Mouse (Mus musculus) myocyte (in vitro differentiated cells): Measurements from ENCODE around the gene Ap2a1. TPM values are rescaled to one million over a fixed set of nuclear protein-coding genes. Genes with fewer than 3 reads are reported as not detected.

Source experiments
- H3K27me3 ChIP-seq: one replicate; pipeline ENCODE4 v1.6.1; 2011; ENCODE audit not compliant: control insufficient read depth, insufficient read depth, insufficient read length
- H3K36me3 ChIP-seq: one replicate; pipeline ENCODE4 v1.6.1; 2011; ENCODE audit not compliant: control insufficient read depth, insufficient read depth
- H3K4me2 ChIP-seq: one replicate; pipeline ENCODE4 v1.6.1; 2011; ENCODE audit warnings: low read depth, control low read depth
- H3K4me3 ChIP-seq: one replicate; pipeline ENCODE4 v1.5.1; 2011; ENCODE audit warnings: mild to moderate bottlenecking, control low read depth, moderate library complexity
- H3K79me2 ChIP-seq: one replicate; pipeline ENCODE4 v1.6.1; 2011; ENCODE audit not compliant: control insufficient read depth, insufficient read depth
- H3ac ChIP-seq: one replicate; pipeline ENCODE4 v1.6.1; 2011; ENCODE audit not compliant: control insufficient read depth, insufficient read length
- CEBPB ChIP-seq: IDR thresholded peaks from 2 replicates; pipeline ENCODE4 v1.6.1; 2011; ENCODE audit warnings: mild to moderate bottlenecking, moderate library complexity; ENCODE audit not compliant: poor library complexity, insufficient read depth, severe bottlenecking
- E2F4 ChIP-seq: IDR thresholded peaks from one replicate; pipeline ENCODE4 v1.6.1; 2011; ENCODE audit warnings: mild to moderate bottlenecking, control low read depth, moderate library complexity; ENCODE audit not compliant: insufficient read depth
- MAX ChIP-seq: IDR thresholded peaks from one replicate; pipeline ENCODE4 v1.6.1; 2011; ENCODE audit warnings: low read depth, mild to moderate bottlenecking, control low read depth
- MYOD1 ChIP-seq, 3 experiments: IDR thresholded peaks; one replicate each; pipeline ENCODE4 v1.6.1; 2011; ENCODE audit warnings: control low read depth in 2 of 3, low read depth in 2 of 3, mild to moderate bottlenecking in 2 of 3, moderate library complexity in 1 of 3; ENCODE audit not compliant: insufficient read length in 2 of 3, control insufficient read depth in 1 of 3
- MYOG ChIP-seq, 3 experiments: IDR thresholded peaks; one replicate each; pipeline ENCODE4 v1.6.1; 2011; ENCODE audit warnings: control low read depth in 2 of 3, low read depth in 2 of 3, mild to moderate bottlenecking in 2 of 3; ENCODE audit not compliant: insufficient read length in 2 of 3, control insufficient read depth in 1 of 3, insufficient read depth in 1 of 3
- POLR2A ChIP-seq: IDR thresholded peaks from one replicate; pipeline ENCODE4 v1.6.1; 2011; ENCODE audit warnings: low read depth, mild to moderate bottlenecking, control low read depth, moderate library complexity; ENCODE audit not compliant: insufficient read length
- POLR2AphosphoS2 ChIP-seq: IDR thresholded peaks from one replicate; pipeline ENCODE4 v1.6.1; 2011; ENCODE audit warnings: low read depth, control low read depth; ENCODE audit not compliant: insufficient read length
- REST ChIP-seq: IDR thresholded peaks from one replicate; pipeline ENCODE4 v1.6.1; 2011; ENCODE audit warnings: mild to moderate bottlenecking, control low read depth, moderate library complexity; ENCODE audit not compliant: insufficient read depth, insufficient read length
- SRF ChIP-seq: IDR thresholded peaks from one replicate; pipeline ENCODE4 v1.6.1; 2011; ENCODE audit warnings: low read depth; ENCODE audit not compliant: control insufficient read depth, insufficient read length
- TCF12 ChIP-seq: IDR thresholded peaks from one replicate; pipeline ENCODE4 v1.6.1; 2011; ENCODE audit warnings: mild to moderate bottlenecking, control low read depth; ENCODE audit not compliant: poor library complexity, insufficient read depth, severe bottlenecking
- TCF3 ChIP-seq: IDR thresholded peaks from one replicate; pipeline ENCODE4 v1.6.1; 2011; ENCODE audit warnings: low read depth, control low read depth; ENCODE audit not compliant: insufficient read length
- USF1 ChIP-seq: IDR thresholded peaks from one replicate; pipeline ENCODE4 v1.6.1; 2011; ENCODE audit warnings: low read depth, mild to moderate bottlenecking, control low read depth, moderate library complexity
- polyA plus RNA-seq: library from polyadenylated mRNA; unstranded; fragments of >200 nt; fragmentation: generic; extraction: Trizol; gene quantifications from one replicate; pipeline ENCODE4 v1.2.1, GENCODE M21; 2012; ENCODE audit warnings: missing spikeins

Ap2a1 gene
- polyA plus RNA-seq, 1 experiment: 125 TPM

- H3K27me3 ChIP-seq: no peaks in the 10 kb centered on the region
- TF ChIP-seq MYOD1 (IDR thresholded peaks at IDR 0.05; ENCODE audit: control insufficient read depth in 1 of 3, insufficient read length in 2 of 3, low read depth in 2 of 3) (peak in 1 of 3 experiments; percentile 31), POLR2AphosphoS2 (peak; percentile 64), USF1 (no peak)
- peaks cover 49% of the 10 kb centered on the region for H3K79me2 ChIP-seq
- no peak overlapping the region for H3ac ChIP-seq
- peaks cover 3% of the 10 kb centered on the region for H3K36me3 ChIP-seq
- no peak overlapping the region for H3K4me3 ChIP-seq
- H3K4me2 ChIP-seq: peak overlapping the region; percentile 92
Measured at GRCm38 (mm10) chr7:44866276-44867009, 62.9 kb downstream of the Ap2a1 start.

- peaks cover 5% of the 10 kb centered on the region for H3K36me3 ChIP-seq
Measured at GRCm38 (mm10) chr7:44864595-44865542, 64.4 kb downstream of the Ap2a1 start.

GRCm38 (mm10) chr7:44863982-44864494 lies 65.3 kb downstream of the Ap2a1 start:
- no peak overlapping the region for H3K4me2 ChIP-seq
- no peaks in the 10 kb centered on the region for H3K27me3 ChIP-seq
- H3K36me3 ChIP-seq: peaks cover 5% of the 10 kb centered on the region
- no peak overlapping the region for H3K4me3 ChIP-seq
- peaks cover 54% of the 10 kb centered on the region for H3K79me2 ChIP-seq
- no peak overlapping the region for H3ac ChIP-seq
- TF ChIP-seq POLR2AphosphoS2 (peak; percentile 62), MYOD1 (IDR thresholded peaks at IDR 0.05; ENCODE audit: control insufficient read depth in 1 of 3, insufficient read length in 2 of 3, low read depth in 2 of 3) (no peak)

More at GRCm38 (mm10) chr7:44864595-44865542, 64.4 kb downstream of the Ap2a1 start:
- TF ChIP-seq TCF3 (no peak), MAX (no peak), CEBPB (no peak), POLR2AphosphoS2 (peak; percentile 70), E2F4 (no peak), USF1 (no peak), MYOG (IDR thresholded peaks at IDR 0.05; ENCODE audit: control insufficient read depth in 1 of 3, insufficient read depth in 1 of 3, insufficient read length in 2 of 3, low read depth in 2 of 3) (peak in 1 of 3 experiments; percentile 61), POLR2A (peak; percentile 27), TCF12 (no peak), REST (no peak), MYOD1 (IDR thresholded peaks at IDR 0.05; ENCODE audit: control insufficient read depth in 1 of 3, insufficient read length in 2 of 3, low read depth in 2 of 3) (peak in 2 of 3 experiments; percentile 33 to 68), SRF (no peak)
- Histone ChIP-seq H3K27me3 (no peaks in the 10 kb centered on the region), H3K4me3 (no peak overlapping the region), H3K79me2 (peaks cover 49% of the 10 kb centered on the region), H3K4me2 (peak overlapping the region; percentile 92), H3ac (no peak overlapping the region)

- H3K4me3 ChIP-seq: no peak overlapping the region
- no peak overlapping the region for H3ac ChIP-seq
- peaks cover 49% of the 10 kb centered on the region for H3K79me2 ChIP-seq
- TF ChIP-seq E2F4 (no peak), POLR2A (peak; percentile 32)
- no peak overlapping the region for H3K4me2 ChIP-seq
- no peaks in the 10 kb centered on the region for H3K27me3 ChIP-seq
- H3K36me3 ChIP-seq: peaks cover 5% of the 10 kb centered on the region
Measured at GRCm38 (mm10) chr7:44863210-44863609, 66.1 kb downstream of the Ap2a1 start.

GRCm38 (mm10) chr7:44862434-44862833 lies 66.9 kb downstream of the Ap2a1 start:
- peaks cover 5% of the 10 kb centered on the region for H3K36me3 ChIP-seq
- H3K4me2 ChIP-seq: no peak overlapping the region
- no peak overlapping the region for H3ac ChIP-seq
- no peak for TF ChIP-seq USF1
- H3K4me3 ChIP-seq: no peak overlapping the region
- no peaks in the 10 kb centered on the region for H3K27me3 ChIP-seq
- H3K79me2 ChIP-seq: peaks cover 41% of the 10 kb centered on the region
